Mouse (Mus musculus): ENCODE results near the gene Cecr2.

- TF ChIP-seq POLR2A (IDR thresholded peaks at IDR 0.05; ENCODE audit: extremely low read depth, insufficient read depth, low read length) (no peak), CTCF (IDR thresholded peaks at IDR 0.05; ENCODE audit: low read depth, low read length) (no peak)
Measured at GRCm38 (mm10) chr6:120788904-120789303, 122.7 kb downstream of the Cecr2 start.
